Mouse (Mus musculus) lung, postnatal 0 days (tissue): ENCODE measurements around the gene Psap.

Experiments used
- CTCF ChIP-seq: IDR thresholded peaks from 2 replicates; pipeline ENCODE4 v1.5.1; 2016; ENCODE audit warnings: antibody characterized with exemption, mild to moderate bottlenecking
- EP300 ChIP-seq: IDR thresholded peaks from 2 replicates; pipeline ENCODE4 v1.6.1; 2016; ENCODE audit warnings: antibody characterized with exemption, mild to moderate bottlenecking, control low read depth

DNA sequence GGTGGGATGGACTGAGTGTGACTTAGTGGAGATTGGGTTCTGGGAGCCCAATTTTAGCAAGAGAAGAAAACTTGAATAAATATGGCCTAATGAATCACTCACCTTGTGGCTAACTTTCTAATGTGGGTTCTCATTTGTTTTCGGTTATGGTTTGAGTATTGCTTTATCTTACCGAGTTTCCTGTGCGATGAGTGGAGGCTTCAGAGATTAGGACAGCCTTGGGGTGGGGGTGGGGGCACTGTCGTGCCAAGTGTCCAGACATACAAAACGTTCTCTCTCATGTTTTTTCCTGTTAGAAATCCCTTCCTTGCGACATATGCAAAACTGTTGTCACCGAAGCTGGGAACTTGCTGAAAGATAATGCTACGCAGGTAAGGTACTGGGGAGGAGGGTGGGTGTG is 14.8 kb downstream of the Psap start:
- TF ChIP-seq CTCF (no peak), EP300 (no peak)
